Mouse (Mus musculus) forebrain, embryonic 14.5 days (tissue): ENCODE data around the gene Herc4. TPM values are rescaled to one million over a fixed set of nuclear protein-coding genes. Genes with fewer than 3 reads are reported as not detected.

Source experiments
- ATAC-seq: fragments of 200-750 bp; cut with Nextera tagmentation; 2 replicates; pipeline ENCODE4 v1.8.0; 2017; ENCODE audit warnings: mild to moderate bottlenecking, moderate library complexity
- DNase-seq: peaks from one replicate; pipeline ENCODE4 v3.0.0-alpha.2; 2015; ENCODE audit warnings: low spot score
- H3K27ac ChIP-seq: fragments of 300-500 bp; sonication (generic); 2 replicates; pipeline ENCODE4 v1.5.1; 2014; ENCODE audit warnings: low read depth, mild to moderate bottlenecking, control low read depth, low read length, moderate library complexity
- H3K27me3 ChIP-seq: fragments of 300-500 bp; sonication (generic); replicated peaks from 2 replicates; pipeline ENCODE4 v1.6.1; 2014; ENCODE audit warnings: low read length, control low read depth, mixed read lengths; ENCODE audit not compliant: control insufficient read depth, insufficient read depth
- H3K36me3 ChIP-seq: fragments of 300-500 bp; sonication (generic); 2 replicates; pipeline ENCODE4 v1.6.1; 2014; ENCODE audit warnings: low read length, control low read depth; ENCODE audit not compliant: control insufficient read depth, insufficient read depth
- H3K4me1 ChIP-seq: fragments of 300-500 bp; sonication (generic); 2 replicates; pipeline ENCODE4 v1.6.1; 2014; ENCODE audit warnings: antibody characterized with exemption, low read length, control low read depth; ENCODE audit not compliant: control insufficient read depth, insufficient read depth
- H3K4me2 ChIP-seq: fragments of 300-500 bp; sonication (generic); 2 replicates; pipeline ENCODE4 v1.6.1; 2014; ENCODE audit warnings: mild to moderate bottlenecking, control low read depth, low read length
- H3K4me3 ChIP-seq: fragments of 300-500 bp; sonication (generic); 2 replicates; pipeline ENCODE4 v1.5.1; 2014; ENCODE audit warnings: low read depth, low read length, control low read depth
- H3K9ac ChIP-seq: fragments of 300-500 bp; sonication (generic); 2 replicates; pipeline ENCODE4 v1.6.1; 2014; ENCODE audit warnings: mild to moderate bottlenecking, low read length, control low read depth, moderate library complexity
- H3K9me3 ChIP-seq: fragments of 300-500 bp; sonication (generic); replicated peaks from 2 replicates; pipeline ENCODE4 v1.6.1; 2016; ENCODE audit warnings: low read length, control low read depth, mixed read lengths; ENCODE audit not compliant: control insufficient read depth
- WGBS: fragments of 180-500 bp; shearing (Covaris S2); extraction: QIAGEN DNeasy Blood & Tissue Kit; methylation state at CpG from one replicate; pipeline ENCODE4 v1.1.7; 2014; 5-methylcytosine and 5-hydroxymethylcytosine counted together
- polyA plus RNA-seq: library from polyadenylated mRNA; unstranded; fragments of >200 nt; fragmentation: Nextera tagmentation; extraction: Ambion mirVana; gene quantifications from 2 replicates; pipeline ENCODE4 v1.2.1, GENCODE M21; 2014

Gene Herc4
- polyA plus RNA-seq, 1 experiment from 2014 or later: 36.6 TPM

GRCm38 (mm10) chr10:63242798-63243435, 693 bp upstream of the Herc4 start:
- 33% methylated on average over 12 of the region's 12 CpGs for WGBS
- 0 out of 2 replicates have a peak overlapping the region, but pooled peaks have one; percentile 95 for H3K27ac ChIP-seq
- no peak for ATAC-seq

GRCm38 (mm10) chr10:63244055-63244671, 553 bp downstream of the Herc4 start:
- Histone ChIP-seq H3K9ac (peak overlapping the region; percentile 94), H3K4me1 (peaks cover 12% of the 10 kb centered on the region), H3K4me2 (peak overlapping the region; percentile 51), H3K27me3 (no peaks in the 10 kb centered on the region), H3K27ac (peak overlapping the region; percentile 95), H3K4me3 (peak overlapping the region; percentile 90), H3K9me3 (no peaks in the 10 kb centered on the region), H3K36me3 (0 out of 2 replicates have a peak, but pooled peaks cover 3% of the 10 kb centered on the region)
- no peak for DNase-seq
- 0% methylated on average over 41 of the region's 41 CpGs for whole genome bisulfite sequencing
- ATAC-seq: peak; percentile 74

More at GRCm38 (mm10) chr10:63242798-63243435, 693 bp upstream of the Herc4 start:
- DNase-seq: peak; percentile 4
- Histone ChIP-seq H3K9ac (peak overlapping the region; percentile 57), H3K4me1 (peaks cover 12% of the 10 kb centered on the region), H3K36me3 (0 out of 2 replicates have a peak, but pooled peaks cover 3% of the 10 kb centered on the region), H3K9me3 (no peaks in the 10 kb centered on the region), H3K4me3 (peak overlapping the region; percentile 90), H3K27me3 (no peaks in the 10 kb centered on the region), H3K4me2 (peak overlapping the region; percentile 54)

DNA sequence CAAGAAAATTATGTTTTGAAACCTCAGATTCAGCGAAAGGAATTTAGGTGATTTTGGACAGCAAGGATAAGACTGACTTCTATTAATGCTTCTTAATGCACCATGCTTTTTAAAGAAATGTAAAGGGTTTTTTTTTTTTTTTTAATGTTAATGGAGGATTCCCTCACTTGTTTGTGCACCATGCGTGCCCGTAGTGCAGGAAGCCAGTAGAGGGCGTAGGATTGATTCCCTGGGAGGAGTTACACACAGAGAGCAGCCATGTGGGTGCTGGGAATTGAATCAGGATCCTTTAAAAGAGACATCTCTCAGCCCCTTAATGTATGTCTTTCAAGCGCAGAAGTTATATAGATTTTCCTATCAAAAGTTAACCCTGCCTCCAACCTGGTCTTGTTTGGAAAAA, 1.1 kb downstream of the Herc4 start:
- DNase-seq: peak; percentile 35
- Histone ChIP-seq H3K9me3 (no peaks in the 10 kb centered on the region), H3K27ac (no peak overlapping the region), H3K4me3 (peak overlapping the region; percentile 90), H3K27me3 (no peaks in the 10 kb centered on the region), H3K9ac (peak overlapping the region; percentile 94), H3K4me2 (peak overlapping the region; percentile 51), H3K36me3 (peaks cover 4% of the 10 kb centered on the region; the same call in 1 of the 2 replicates), H3K4me1 (peaks cover 12% of the 10 kb centered on the region)
- ATAC-seq: no peak
- WGBS: 15% methylated on average over 5 of the region's 5 CpGs

GRCm38 (mm10) chr10:63245846-63246245, 2.2 kb downstream of the Herc4 start:
- WGBS: 94% methylated on average over 3 of the region's 3 CpGs

DNA sequence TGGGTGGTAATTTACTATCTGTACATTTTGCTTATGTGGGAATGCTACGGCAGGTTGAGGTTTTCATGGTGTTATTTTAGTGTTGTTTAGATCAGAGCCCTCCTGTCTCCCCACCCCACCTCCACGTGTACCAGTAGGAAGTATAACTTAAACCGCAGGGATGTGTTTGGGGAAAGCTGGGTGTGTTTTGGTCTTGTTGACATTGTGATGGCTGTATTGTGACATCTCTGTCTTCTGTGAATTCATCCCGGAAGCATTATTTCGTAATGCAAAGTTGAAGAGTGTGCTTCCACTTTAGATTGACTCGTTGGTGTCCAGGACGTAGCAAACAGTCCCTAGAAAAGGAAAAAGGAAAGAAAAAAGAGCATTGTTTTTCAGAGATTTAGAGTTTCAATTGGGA, 3.8 kb downstream of the Herc4 start:
- 85% methylated on average over 7 of the region's 7 CpGs for WGBS
- no peak overlapping the region for H3K4me3 ChIP-seq
- H3K27ac ChIP-seq: no peak overlapping the region
- DNase-seq: no peak
- no peak overlapping the region for H3K4me2 ChIP-seq
- peaks cover 11% of the 10 kb centered on the region for H3K4me1 ChIP-seq
- H3K9me3 ChIP-seq: no peaks in the 10 kb centered on the region
- no peak overlapping the region for H3K9ac ChIP-seq
- H3K36me3 ChIP-seq: peaks cover 17% of the 10 kb centered on the region
- H3K27me3 ChIP-seq: no peaks in the 10 kb centered on the region
- no peak for ATAC-seq

More at GRCm38 (mm10) chr10:63245846-63246245, 2.2 kb downstream of the Herc4 start:
- Histone ChIP-seq H3K4me1 (peaks cover 12% of the 10 kb centered on the region), H3K27me3 (no peaks in the 10 kb centered on the region), H3K27ac (no peak overlapping the region), H3K9me3 (no peaks in the 10 kb centered on the region), H3K4me3 (no peak overlapping the region), H3K9ac (no peak overlapping the region), H3K4me2 (no peak overlapping the region), H3K36me3 (peaks cover 15% of the 10 kb centered on the region)
- ATAC-seq (no peak), DNase-seq (no peak)

DNA sequence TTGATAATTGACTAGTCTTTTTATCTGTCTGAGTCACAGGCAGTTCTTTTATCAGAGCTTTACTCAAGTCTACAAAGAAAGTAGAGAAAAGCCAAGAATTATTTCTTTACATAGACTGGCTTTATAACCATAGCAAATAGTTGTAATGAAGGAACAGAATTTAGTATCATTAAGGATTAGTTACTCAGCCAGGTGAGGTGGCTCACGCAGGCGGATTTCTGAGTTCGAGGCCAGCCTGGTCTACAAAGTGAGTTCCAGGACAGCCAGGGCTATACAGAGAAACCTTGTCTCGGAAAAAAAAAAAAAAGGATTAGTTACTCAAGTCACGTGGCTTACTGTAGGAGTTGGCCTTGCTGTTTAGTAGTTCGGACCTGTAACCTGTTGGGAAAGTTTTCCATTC, 4.8 kb downstream of the Herc4 start:
- no peak for ATAC-seq
- H3K4me2 ChIP-seq: no peak overlapping the region
- no peak overlapping the region for H3K9ac ChIP-seq
- H3K4me3 ChIP-seq: no peak overlapping the region
- H3K27ac ChIP-seq: no peak overlapping the region
- 95% methylated on average over 6 of the region's 6 CpGs for WGBS
- no peaks in the 10 kb centered on the region for H3K9me3 ChIP-seq
- no peak for DNase-seq
- peaks cover 21% of the 10 kb centered on the region for H3K36me3 ChIP-seq
- no peaks in the 10 kb centered on the region for H3K27me3 ChIP-seq
- H3K4me1 ChIP-seq: peaks cover 6% of the 10 kb centered on the region; the same call in 1 of the 2 replicates

DNA sequence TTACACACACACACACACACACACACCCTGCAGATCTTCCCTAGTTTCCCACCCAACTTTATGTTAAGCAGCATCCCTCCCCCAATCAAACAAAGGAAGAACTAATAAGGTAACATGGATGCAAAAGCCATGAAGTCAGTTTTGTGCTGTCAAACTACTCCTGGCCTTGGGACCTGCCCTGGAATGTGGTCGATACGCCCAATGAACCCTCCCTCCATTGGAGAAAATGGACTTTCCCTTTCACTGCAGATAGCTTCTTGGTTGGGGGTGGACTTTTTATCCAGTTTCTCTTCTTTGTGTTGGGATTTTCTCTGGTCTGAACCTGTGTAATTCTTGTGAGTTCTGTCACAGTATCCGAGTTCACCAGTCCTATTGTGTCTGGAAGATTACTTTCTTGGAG, 15.1 kb downstream of the Herc4 start:
- WGBS: 71% methylated on average over 3 of the region's 3 CpGs
- no peaks in the 10 kb centered on the region for H3K9me3 ChIP-seq
- no peak overlapping the region for H3K9ac ChIP-seq
- H3K4me1 ChIP-seq: no peaks in the 10 kb centered on the region
- DNase-seq: no peak
- no peaks in the 10 kb centered on the region for H3K36me3 ChIP-seq
- no peak overlapping the region for H3K4me3 ChIP-seq
- ATAC-seq: no peak
- H3K4me2 ChIP-seq: no peak overlapping the region
- H3K27me3 ChIP-seq: no peaks in the 10 kb centered on the region
- no peak overlapping the region for H3K27ac ChIP-seq

DNA sequence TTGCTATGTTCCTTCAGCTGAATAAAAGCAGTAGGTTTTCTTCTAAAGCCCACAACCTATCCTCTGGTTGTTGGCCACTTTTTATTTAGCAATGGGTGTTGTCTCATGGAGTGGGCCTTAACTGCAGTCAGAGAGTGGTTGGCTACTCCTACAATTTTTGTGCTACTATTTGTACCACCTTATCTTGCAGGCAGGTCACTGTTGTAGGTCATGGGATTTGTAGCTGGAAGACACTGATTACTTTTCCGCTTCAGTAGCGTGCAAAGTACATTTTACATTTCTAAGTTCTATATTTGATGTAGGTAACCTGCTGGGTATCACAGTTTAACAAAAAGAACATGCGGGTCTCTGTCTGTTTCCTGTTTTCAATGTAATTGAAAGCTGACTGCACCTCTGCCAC, 15.7 kb downstream of the Herc4 start:
- DNase-seq: no peak
- Histone ChIP-seq H3K4me3 (no peak overlapping the region), H3K4me2 (no peak overlapping the region), H3K4me1 (no peaks in the 10 kb centered on the region), H3K27ac (no peak overlapping the region), H3K36me3 (no peaks in the 10 kb centered on the region), H3K9ac (no peak overlapping the region), H3K27me3 (no peaks in the 10 kb centered on the region), H3K9me3 (no peaks in the 10 kb centered on the region)
- WGBS: 91% methylated on average over 3 of the region's 3 CpGs
- no peak for ATAC-seq

DNA sequence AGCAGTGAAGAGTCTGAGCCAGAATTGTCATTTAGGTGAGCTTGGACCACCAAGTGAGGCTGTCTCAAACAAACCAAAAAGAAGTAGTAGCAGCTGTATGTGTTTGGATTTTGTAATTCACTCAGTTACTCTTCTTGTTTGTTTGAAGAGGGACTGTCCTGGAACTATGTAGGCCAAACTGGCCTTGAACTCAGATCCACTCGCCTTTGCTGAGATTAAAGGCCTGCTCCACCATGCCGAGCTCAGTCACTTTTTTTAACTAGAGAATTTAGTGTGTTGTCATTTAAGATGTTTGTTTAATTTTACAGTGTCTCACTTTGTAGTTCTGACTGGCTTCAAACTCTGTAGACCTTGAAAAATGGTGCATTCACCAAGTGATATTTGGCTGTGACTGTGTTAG, 24.3 kb downstream of the Herc4 start:
- H3K4me3 ChIP-seq: no peak overlapping the region
- no peak overlapping the region for H3K4me2 ChIP-seq
- no peaks in the 10 kb centered on the region for H3K4me1 ChIP-seq
- H3K9me3 ChIP-seq: no peaks in the 10 kb centered on the region
- no peak overlapping the region for H3K9ac ChIP-seq
- ATAC-seq (no peak), DNase-seq (no peak)
- H3K27ac ChIP-seq: no peak overlapping the region
- WGBS: 89% methylated on average over 2 of the region's 2 CpGs
- H3K36me3 ChIP-seq: peaks cover 22% of the 10 kb centered on the region
- H3K27me3 ChIP-seq: no peaks in the 10 kb centered on the region
